29 mouse cellular contexts compared by ENCODE assay signal in the genomic region with DNA sequence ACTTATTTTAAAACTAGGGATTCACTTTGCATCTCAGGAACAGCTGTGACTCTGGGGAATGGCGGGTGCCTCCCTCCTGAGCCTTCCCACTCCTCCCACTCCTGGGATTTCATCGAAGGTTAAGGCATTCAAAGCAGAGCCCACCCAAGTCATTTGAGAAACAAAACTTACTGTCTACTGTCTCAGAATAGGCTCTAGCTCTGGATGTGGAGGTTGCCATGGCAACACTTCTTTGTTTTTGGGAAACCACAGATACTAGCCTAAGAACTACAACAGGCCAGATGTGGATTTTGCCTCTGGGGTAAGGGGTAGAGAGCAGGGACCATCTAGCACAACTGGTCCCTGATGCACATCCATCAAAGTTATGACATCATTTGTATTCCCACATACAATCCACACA.
DNase-seq lines count a peak whose midpoint lies in the region; ATAC-seq and TF ChIP-seq lines count a peak whose summit lies in the region.
"Had no signal": no experiment of that assay in that cellular context is flagged by ENCODE, and none has a peak within 500 bp of the region (broad histone marks: within the 10 kb centered on the region; RNA-seq: fewer than 3 reads in every experiment).

No protein-coding gene starts in this region.

- no peak overlapping the region for H3K27ac ChIP-seq in forebrain, postnatal 0 days (ENCODE audit: low read depth, low read length)
- no peak overlapping the region for H3K27ac ChIP-seq in forebrain, embryonic 10.5 days
- H3K27ac ChIP-seq in midbrain, embryonic 14.5 days (replicated peaks; ENCODE audit: low read depth, low read length), result no peak overlapping the region
- no peak overlapping the region for H3K27ac ChIP-seq in midbrain, embryonic 11.5 days (ENCODE audit: low read depth, low read length)
- H3K27ac ChIP-seq in hindbrain, postnatal 0 days, result no peak overlapping the region
- H3K27ac ChIP-seq in heart, embryonic 12.5 days (ENCODE audit: poor library complexity, severe bottlenecking), result no peak overlapping the region
- H3K27ac ChIP-seq: forebrain, embryonic 15.5 days; heart, embryonic 13.5 days; left cerebral cortex, adult 2 months; limb, embryonic 10.5 days; liver, embryonic 15.5 days; lung, embryonic 15.5 days; neural tube, embryonic 13.5 days had no signal

- no peak overlapping the region for H3K4me2 ChIP-seq in forebrain, postnatal 0 days (ENCODE audit: low read depth)
- no peak overlapping the region for H3K4me2 ChIP-seq in midbrain, embryonic 14.5 days (ENCODE audit: low read length)
- H3K4me2 ChIP-seq in midbrain, embryonic 11.5 days, result no peak overlapping the region
- H3K4me2 ChIP-seq in hindbrain, postnatal 0 days (ENCODE audit: low read depth, low read length), result no peak overlapping the region
- no peak overlapping the region for H3K4me2 ChIP-seq in heart, embryonic 12.5 days
- H3K4me2 ChIP-seq: forebrain, embryonic 15.5 days; heart, embryonic 13.5 days; liver, embryonic 15.5 days; lung, embryonic 15.5 days; neural tube, embryonic 13.5 days had no signal

- no peaks in the 10 kb centered on the region for H3K9me3 ChIP-seq in forebrain, postnatal 0 days (ENCODE audit: low read length)
- H3K9me3 ChIP-seq in forebrain, embryonic 10.5 days, result no peaks in the 10 kb centered on the region
- no peaks in the 10 kb centered on the region for H3K9me3 ChIP-seq in midbrain, embryonic 14.5 days (ENCODE audit: control insufficient read depth, low read length)
- no peaks in the 10 kb centered on the region for H3K9me3 ChIP-seq in midbrain, embryonic 11.5 days (ENCODE audit: control insufficient read depth, low read length)
- no peaks in the 10 kb centered on the region for H3K9me3 ChIP-seq in hindbrain, postnatal 0 days (ENCODE audit: low read length)
- H3K9me3 ChIP-seq in heart, embryonic 12.5 days (replicated peaks), result no peaks in the 10 kb centered on the region
- H3K9me3 ChIP-seq: forebrain, embryonic 15.5 days; G1E; heart, embryonic 13.5 days; limb, embryonic 10.5 days; liver, embryonic 15.5 days; lung, embryonic 15.5 days; megakaryocyte, embryonic 14.5 days; neural tube, embryonic 13.5 days had no signal

- no peak overlapping the region for H3K4me3 ChIP-seq in forebrain, postnatal 0 days (ENCODE audit: low read depth, low read length)
- no peak overlapping the region for H3K4me3 ChIP-seq in forebrain, embryonic 10.5 days
- no peak overlapping the region for H3K4me3 ChIP-seq in midbrain, embryonic 14.5 days (replicated peaks; ENCODE audit: low read depth, low read length)
- no peak overlapping the region for H3K4me3 ChIP-seq in midbrain, embryonic 11.5 days (ENCODE audit: low read depth, low read length)
- no peak overlapping the region for H3K4me3 ChIP-seq in hindbrain, postnatal 0 days (ENCODE audit: low read length)
- H3K4me3 ChIP-seq in heart, embryonic 12.5 days, result no peak overlapping the region
- H3K4me3 ChIP-seq: forebrain, embryonic 15.5 days; heart, embryonic 13.5 days; left cerebral cortex, adult 2 months; limb, embryonic 10.5 days; liver, embryonic 15.5 days; lung, embryonic 15.5 days; megakaryocyte, embryonic 14.5 days; neural tube, embryonic 13.5 days had no signal

- no peaks in the 10 kb centered on the region for H3K36me3 ChIP-seq in forebrain, postnatal 0 days (ENCODE audit: insufficient read depth)
- H3K36me3 ChIP-seq in forebrain, embryonic 10.5 days (replicated peaks), result no peaks in the 10 kb centered on the region
- H3K36me3 ChIP-seq in midbrain, embryonic 14.5 days (ENCODE audit: control insufficient read depth, insufficient read depth, low read length), result no peaks in the 10 kb centered on the region
- H3K36me3 ChIP-seq in midbrain, embryonic 11.5 days (ENCODE audit: control insufficient read depth, insufficient read depth, low read length), result no peaks in the 10 kb centered on the region
- no peaks in the 10 kb centered on the region for H3K36me3 ChIP-seq in hindbrain, postnatal 0 days (ENCODE audit: insufficient read depth, low read length)
- H3K36me3 ChIP-seq in heart, embryonic 12.5 days, result no peaks in the 10 kb centered on the region
- H3K36me3 ChIP-seq: forebrain, embryonic 15.5 days; G1E; heart, embryonic 13.5 days; limb, embryonic 10.5 days; liver, embryonic 15.5 days; lung, embryonic 15.5 days; neural tube, embryonic 13.5 days had no signal

- H3K4me1 ChIP-seq in forebrain, postnatal 0 days (ENCODE audit: insufficient read depth), result no peaks in the 10 kb centered on the region
- H3K4me1 ChIP-seq in forebrain, embryonic 10.5 days, result peaks cover 14% of the 10 kb centered on the region
- H3K4me1 ChIP-seq in midbrain, embryonic 14.5 days (ENCODE audit: control insufficient read depth, insufficient read depth, low read length), result peaks cover 15% of the 10 kb centered on the region; the same call in 1 of the 2 replicates
- H3K4me1 ChIP-seq in midbrain, embryonic 11.5 days (ENCODE audit: control insufficient read depth, insufficient read depth, low read length), result no peaks in the 10 kb centered on the region
- H3K4me1 ChIP-seq in hindbrain, postnatal 0 days (ENCODE audit: insufficient read depth, low read length), result peaks cover 13% of the 10 kb centered on the region; the same call in 1 of the 2 replicates
- H3K4me1 ChIP-seq in heart, embryonic 12.5 days (replicated peaks), result no peaks in the 10 kb centered on the region
- H3K4me1 ChIP-seq: heart, embryonic 13.5 days; liver, embryonic 15.5 days; lung, embryonic 15.5 days; megakaryocyte, embryonic 14.5 days had no signal

- no peaks in the 10 kb centered on the region for H3K27me3 ChIP-seq in forebrain, postnatal 0 days (ENCODE audit: insufficient read depth, low read length)
- H3K27me3 ChIP-seq in forebrain, embryonic 10.5 days (ENCODE audit: poor library complexity, severe bottlenecking), result no peaks in the 10 kb centered on the region
- H3K27me3 ChIP-seq in midbrain, embryonic 14.5 days (ENCODE audit: control insufficient read depth, insufficient read depth, low read length), result no peaks in the 10 kb centered on the region
- H3K27me3 ChIP-seq in midbrain, embryonic 11.5 days (ENCODE audit: control insufficient read depth, insufficient read depth, low read length), result no peaks in the 10 kb centered on the region
- H3K27me3 ChIP-seq in hindbrain, postnatal 0 days (ENCODE audit: insufficient read depth, low read length), result no peaks in the 10 kb centered on the region
- H3K27me3 ChIP-seq in heart, embryonic 12.5 days (replicated peaks), result 0 out of 2 replicates have a peak, but pooled peaks cover 9% of the 10 kb centered on the region
- H3K27me3 ChIP-seq: forebrain, embryonic 15.5 days; liver, embryonic 15.5 days; lung, embryonic 15.5 days; neural tube, embryonic 13.5 days had no signal

- 20% methylated on average over 2 of the region's 2 CpGs for WGBS in forebrain, postnatal 0 days
- 55% methylated on average over 2 of the region's 2 CpGs for WGBS in forebrain, embryonic 10.5 days
- 36% methylated on average over 2 of the region's 2 CpGs for WGBS in midbrain, embryonic 14.5 days
- WGBS in midbrain, embryonic 11.5 days, result 34% methylated on average over 2 of the region's 2 CpGs
- 26% methylated on average over 2 of the region's 2 CpGs for WGBS in hindbrain, postnatal 0 days
- WGBS in heart, embryonic 12.5 days, result 62% methylated on average over 2 of the region's 2 CpGs

- TF ChIP-seq CTCF in forebrain, postnatal 0 days (IDR thresholded peaks at IDR 0.05; ENCODE audit: low read depth), result no peak
- no peak for TF ChIP-seq CTCF in hindbrain, postnatal 0 days (IDR thresholded peaks at IDR 0.05; ENCODE audit: low read depth)

- DNase-seq in forebrain, postnatal 0 days, result peak; percentile 56
- no peak for DNase-seq in forebrain, embryonic 10.5 days (ENCODE audit: extremely low spot score, low spot score)
- DNase-seq in midbrain, embryonic 14.5 days, result peak; percentile 65
- DNase-seq in midbrain, embryonic 11.5 days (ENCODE audit: low spot score, missing footprints), result no peak
- DNase-seq in R1 (ENCODE audit: low read depth, low spot score), result peak; percentile 24
- peak; percentile 72 for DNase-seq in hindbrain, postnatal 0 days (ENCODE audit: low spot score)
- DNase-seq in thymus, postnatal 10 days (ENCODE audit: low spot score in 2 of 2), result no peak
- DNase-seq: adrenal gland, postnatal 25 days; cerebellum, adult 11 months; cerebellum, postnatal 10 days; gastrocnemius, postnatal 14 days; heart, adult 11 months; heart, postnatal 14 days; kidney, postnatal 36 days; liver; lung, postnatal 36 days; thymus, adult 18-20 months; thymus, postnatal 4 days had no signal

- peak; percentile 66 for ATAC-seq in forebrain, postnatal 0 days
- ATAC-seq in midbrain, embryonic 14.5 days (ENCODE audit: low FRiP score, low TSS enrichment), result no peak
- ATAC-seq in midbrain, embryonic 11.5 days (ENCODE audit: low FRiP score), result no peak
- peak; percentile 43 for ATAC-seq in hindbrain, postnatal 0 days
- no peak for ATAC-seq in heart, embryonic 12.5 days (ENCODE audit: insufficient number of reproducible peaks, low FRiP score)
- ATAC-seq: forebrain, embryonic 15.5 days; intestine, postnatal 0 days had no signal

- no peak overlapping the region for H3K9ac ChIP-seq in forebrain, postnatal 0 days
- no peak overlapping the region for H3K9ac ChIP-seq in midbrain, embryonic 14.5 days (replicated peaks; ENCODE audit: low read length)
- no peak overlapping the region for H3K9ac ChIP-seq in midbrain, embryonic 11.5 days (ENCODE audit: low read length)
- no peak overlapping the region for H3K9ac ChIP-seq in hindbrain, postnatal 0 days (replicated peaks; ENCODE audit: low read length)
- H3K9ac ChIP-seq in heart, embryonic 12.5 days, result no peak overlapping the region
- H3K9ac ChIP-seq: forebrain, embryonic 15.5 days; heart, embryonic 13.5 days; liver, embryonic 15.5 days; lung, embryonic 15.5 days; neural tube, embryonic 13.5 days had no signal

Comparison
In these comparisons a context has a peak if more than half of its experiments do, and no peak if none do; other contexts are left out.
1. DNase-seq: peak in forebrain, postnatal 0 days (single experiment), midbrain, embryonic 14.5 days (single experiment), R1 (single experiment) and hindbrain, postnatal 0 days (single experiment); none in forebrain, embryonic 10.5 days (single experiment), midbrain, embryonic 11.5 days (single experiment) and thymus, postnatal 10 days (0 of 2).
2. ATAC-seq: peak in forebrain, postnatal 0 days (single experiment) and hindbrain, postnatal 0 days (single experiment); none in midbrain, embryonic 14.5 days (single experiment), midbrain, embryonic 11.5 days (single experiment) and heart, embryonic 12.5 days (single experiment).